Mouse (Mus musculus): Measurements from ENCODE around the gene Gm49333.

The Gm49333 gene

DNA sequence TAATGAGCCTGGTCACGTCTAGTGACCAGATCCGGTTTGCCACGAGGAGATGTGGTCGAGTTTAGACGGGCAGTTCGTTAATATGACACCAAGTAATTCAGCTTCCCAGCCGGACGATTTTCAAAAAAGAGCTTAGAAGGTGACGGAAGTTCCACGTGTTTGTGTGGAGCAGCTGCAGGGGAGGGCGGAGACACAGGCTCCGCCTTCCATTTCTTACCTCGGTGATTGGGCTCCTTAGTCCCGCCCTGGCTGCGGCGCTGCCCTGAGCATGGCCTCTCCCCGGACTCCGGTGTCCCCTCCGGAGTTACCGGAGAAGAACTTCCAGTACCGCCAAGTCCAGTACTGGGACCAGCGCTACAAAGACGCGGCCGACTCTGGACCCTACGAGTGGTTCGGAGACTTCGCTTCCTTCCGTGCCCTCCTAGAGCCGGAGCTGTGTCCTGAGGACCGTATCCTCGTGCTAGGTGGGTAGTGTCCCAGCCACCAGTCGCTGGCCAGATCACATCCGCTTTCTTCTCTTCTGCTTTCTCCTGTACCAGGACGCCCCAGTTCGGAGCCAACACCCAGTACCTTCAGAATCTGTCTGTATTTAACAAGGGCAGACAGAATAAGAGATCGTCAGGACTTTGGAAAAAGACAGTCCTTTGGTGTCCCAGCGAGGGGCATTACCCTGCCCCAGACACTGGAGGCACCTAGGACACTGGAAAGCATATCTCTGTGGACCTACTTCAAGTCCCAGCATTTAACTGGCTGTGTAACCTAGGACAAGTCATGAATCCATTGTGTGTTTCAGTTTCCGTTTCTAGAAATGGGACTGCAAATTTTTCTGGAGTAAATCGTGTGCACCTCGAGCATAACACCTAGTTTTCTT lies at the start of gene Gm49333, which contains the start of the genes Eef1akmt4 and Alg3:
Gene Gm49333 (plus strand): TSS at position 254 of the 871 bp plus-strand sequence.
Gene Eef1akmt4 (plus strand): TSS at position 237 of the 871 bp plus-strand sequence.
Gene Alg3 (minus strand): TSS at position 379 of the 871 bp plus-strand sequence.
- peak; percentile 97 for DNase-seq (ENCODE audit: low spot score)

DNA sequence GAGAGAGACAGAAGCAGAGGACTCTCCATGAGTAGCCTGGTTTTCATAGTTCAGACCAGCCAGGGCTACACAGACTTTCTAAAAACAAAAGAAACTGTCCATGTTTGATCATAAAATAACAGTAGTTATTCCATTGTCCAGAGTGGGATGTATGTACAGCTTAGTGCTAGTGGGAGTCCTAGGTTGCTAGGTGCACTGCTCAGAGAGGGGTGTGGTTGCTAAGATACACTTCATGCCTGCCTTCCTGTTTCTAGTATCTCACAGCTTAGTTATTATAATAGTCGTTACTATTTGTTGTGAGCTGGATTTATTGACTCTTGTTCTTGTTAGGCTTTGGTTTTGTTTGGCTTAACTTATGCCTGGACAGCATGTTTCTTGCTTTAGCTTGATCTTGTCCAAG lies 46.3 kb upstream of the Gm49333 start:
- DNase-seq (ENCODE audit: low spot score) = no peak

DNA sequence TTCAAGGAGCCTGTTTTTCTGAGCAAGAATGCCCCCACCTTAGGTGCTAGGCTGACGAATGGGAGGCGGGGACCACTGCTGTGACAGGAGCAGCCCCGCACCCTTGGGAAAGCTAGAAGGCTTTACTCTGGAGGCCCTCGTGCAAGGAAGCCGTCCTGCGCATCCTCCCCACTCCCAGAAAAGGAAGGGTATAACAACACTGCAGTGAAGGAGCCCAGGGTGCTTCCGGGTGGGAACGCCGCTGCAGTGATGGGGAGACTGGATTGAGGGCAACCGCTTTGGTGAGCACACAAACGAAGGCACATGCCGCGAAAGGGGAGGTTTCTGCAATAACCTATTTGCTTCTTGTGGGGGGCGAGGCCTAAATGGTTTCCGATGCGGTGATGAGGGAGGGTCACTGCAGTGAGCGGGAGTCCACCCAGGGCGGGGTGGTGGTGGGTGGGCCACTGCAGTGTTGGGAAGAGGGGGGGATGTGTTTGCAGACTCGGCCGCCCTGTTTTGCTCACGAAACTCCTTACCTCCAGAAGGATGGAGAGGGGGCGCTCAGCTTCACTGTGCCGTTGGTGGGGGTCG lies 22.0 kb upstream of the Gm49333 start, which contains the start of gene Vwa5b2:
Gene Vwa5b2 (plus strand): TSS at position 106 of the 573 bp plus-strand sequence.
- DNase-seq (ENCODE audit: low spot score) = no peak

DNA sequence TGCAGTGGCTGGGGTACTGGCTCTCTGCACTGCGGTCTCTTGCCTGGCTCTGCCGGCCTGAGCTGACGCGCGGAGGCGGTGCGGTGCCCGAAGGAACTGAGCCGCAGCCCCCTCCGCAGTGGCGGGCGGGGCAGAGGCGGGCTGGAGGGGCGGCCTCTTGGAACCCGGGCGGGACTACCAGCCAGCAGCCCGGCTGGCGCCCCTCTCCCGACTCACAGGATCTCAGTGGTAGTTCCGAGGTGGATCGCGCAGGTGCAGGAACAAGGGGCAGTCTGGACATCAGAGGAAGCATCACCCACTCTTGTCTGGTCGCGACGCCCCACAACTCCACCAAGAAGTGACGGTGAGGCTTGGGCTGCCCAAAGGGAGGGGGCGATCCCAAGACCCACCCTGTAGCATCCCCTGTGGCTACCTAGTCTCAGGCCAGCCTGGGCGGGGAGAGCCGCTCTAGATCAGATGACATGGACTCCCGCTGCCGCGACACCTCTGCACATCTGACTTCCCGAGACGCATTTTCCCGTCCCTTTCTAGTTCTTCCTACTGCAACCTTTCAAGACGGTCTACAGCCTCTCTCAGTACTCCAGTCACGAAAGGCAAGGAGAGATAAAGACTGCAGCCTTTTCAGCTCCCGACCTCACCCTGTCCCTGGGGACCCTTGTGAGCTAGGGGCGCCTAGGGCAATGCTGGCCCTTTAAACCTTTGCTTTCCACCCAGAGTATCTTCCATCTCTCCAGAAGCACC lies 21.3 kb upstream of the Gm49333 start:
- DNase-seq (ENCODE audit: low spot score) = no peak

DNA sequence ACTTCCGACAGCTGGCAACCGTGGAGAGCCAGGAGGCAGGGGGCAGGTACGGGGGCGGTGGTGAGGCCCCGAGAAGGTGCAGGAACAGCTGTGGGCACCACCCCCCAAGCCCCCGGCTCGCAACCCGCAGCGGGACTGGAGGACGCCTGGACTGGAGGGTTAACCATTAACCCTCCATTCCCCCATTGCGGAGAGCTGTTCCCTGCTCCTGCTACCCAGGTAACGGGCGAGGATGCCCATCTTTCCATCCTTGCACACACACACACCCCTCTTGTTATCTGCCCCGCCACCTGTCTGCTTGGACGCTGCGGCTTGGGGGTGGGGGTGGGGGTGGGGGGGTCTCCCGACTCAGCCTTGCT lies 20.8 kb upstream of the Gm49333 start:
- no peak for DNase-seq (ENCODE audit: low spot score)

DNA sequence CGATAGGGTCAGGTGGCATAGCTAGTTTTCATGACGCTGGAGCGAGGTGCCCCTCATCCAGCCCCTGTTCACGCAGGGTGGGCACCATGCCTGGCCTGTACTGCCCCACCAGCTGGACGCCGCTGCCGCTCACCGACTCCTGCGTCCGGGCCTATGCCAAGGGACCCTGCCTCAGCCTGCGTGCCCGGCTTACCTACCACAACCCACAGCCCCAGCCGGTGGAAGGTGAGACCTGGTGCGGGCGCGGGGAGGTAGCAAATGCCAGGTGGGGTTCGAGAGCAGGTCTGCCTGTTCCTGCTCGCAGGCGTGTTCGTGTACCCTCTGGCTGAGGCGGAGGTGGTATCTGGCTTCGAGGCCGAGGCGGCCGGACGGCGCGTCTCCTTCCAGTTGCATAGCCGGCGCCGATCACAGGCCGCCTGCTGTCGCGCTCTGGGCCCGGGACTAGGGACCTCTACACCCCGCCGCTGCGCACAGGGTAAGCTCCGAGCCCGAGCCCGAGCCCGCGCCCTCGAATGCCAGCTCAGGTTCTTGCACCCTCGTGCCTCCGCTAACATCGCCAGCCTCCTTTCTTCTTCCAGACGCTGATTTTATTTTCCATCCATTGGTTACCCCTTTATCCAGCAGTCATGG lies 20.2 kb upstream of the Gm49333 start:
- DNase-seq (ENCODE audit: low spot score) = no peak

DNA sequence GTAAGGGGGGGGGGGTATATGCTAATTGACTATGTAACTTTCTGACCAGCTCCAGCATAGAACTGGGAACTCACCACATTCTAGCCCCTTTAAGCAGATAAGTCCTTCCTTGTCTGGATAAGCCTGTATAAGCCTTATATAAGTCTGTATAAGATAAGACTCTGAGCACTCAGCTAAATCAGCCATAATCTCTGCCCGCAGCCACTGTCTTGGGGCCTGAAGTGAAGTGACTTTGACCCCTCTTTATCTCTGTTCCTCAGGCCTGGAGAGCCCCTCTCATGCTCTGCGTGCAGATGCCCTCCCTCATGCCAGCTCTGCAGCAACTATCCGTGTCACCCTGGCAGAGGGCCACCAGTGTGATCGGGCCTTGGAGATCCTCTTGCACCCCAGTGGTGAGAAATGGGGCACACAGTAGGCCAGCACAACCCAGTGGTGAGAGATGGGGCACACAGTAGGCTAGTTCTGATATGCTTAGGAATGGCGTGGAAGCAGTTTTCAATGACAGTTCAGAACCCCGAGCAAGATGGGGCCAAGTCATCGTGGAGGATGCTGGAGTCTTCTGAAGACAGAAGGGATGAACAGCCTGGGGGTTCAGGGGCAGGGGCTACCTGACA lies 16.2 kb upstream of the Gm49333 start:
- no peak for DNase-seq (ENCODE audit: low spot score)

DNA sequence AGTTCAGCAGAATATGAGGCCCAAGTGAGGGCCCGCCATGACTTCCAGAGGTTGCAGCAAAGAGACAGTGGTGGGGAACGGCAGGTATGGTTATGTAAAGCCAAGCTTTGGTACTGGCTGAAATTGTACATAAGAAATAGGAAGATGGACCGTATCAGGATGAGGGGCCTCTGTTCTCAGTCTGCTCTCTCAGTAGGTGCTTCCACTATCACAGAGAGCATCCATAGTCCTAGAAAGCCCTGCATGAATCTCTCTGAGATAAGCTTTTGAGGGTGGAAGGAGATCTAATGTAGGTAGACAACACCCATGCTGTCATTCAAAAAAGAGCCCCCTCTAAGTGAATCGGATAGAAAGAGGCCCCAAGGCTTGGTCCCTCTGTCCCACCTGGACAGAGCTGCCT lies 15.7 kb upstream of the Gm49333 start:
- no peak for DNase-seq (ENCODE audit: low spot score)

DNA sequence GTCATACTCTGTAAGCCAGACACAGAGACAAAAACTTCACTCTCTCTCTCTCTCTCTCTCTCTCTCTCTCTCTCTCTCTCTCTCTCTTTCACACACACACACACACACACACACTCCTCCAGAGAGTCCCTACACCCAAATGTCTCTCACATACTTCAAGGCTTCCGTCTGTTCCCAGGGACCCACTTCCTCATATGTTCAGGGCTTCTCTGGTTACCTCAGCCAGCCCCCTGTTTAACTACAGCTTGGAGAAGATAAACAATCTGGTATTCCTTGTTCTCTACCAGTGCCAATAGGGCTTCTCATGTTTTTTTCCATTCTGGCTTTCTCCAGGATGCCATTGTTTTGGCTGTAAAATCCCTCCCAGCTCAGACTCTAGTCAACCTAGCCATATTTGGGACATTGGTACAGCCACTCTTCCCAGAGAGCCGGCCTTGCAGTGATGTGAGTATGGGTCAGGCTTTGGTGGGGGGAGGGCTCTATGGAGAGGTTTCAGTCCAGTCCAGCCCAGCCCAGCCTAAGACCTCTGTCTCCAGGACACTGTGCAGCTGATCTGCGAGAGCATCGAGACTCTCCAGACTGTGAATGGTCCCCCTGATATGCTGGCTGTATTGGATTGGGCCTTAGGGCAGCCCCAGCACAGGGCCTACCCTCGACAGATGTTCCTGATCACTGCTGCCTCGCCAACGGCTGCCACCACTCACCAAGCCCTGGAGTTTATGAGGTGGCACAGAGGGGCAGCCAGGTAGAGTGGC lies 14.5 kb upstream of the Gm49333 start:
- no peak for DNase-seq (ENCODE audit: low spot score)

DNA sequence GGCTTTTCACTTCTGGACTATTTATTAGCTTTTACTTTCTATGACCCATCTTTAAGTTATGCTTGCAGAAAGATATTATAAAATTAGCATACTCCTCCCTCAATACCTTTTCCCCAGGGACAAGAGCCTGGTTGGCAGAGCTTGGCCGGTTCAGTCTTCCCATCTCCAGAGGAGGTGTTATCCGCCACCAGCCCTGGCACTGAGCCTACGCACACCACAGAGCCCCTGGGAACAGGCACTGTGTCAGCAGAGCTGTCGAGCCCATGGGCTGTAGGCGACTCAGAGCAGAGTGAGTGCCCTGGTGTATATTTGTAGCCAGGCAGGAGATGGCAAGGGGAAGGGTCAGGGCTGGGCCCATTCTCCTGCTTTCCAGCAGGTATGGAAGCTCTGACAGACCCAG lies 10.9 kb upstream of the Gm49333 start:
- no peak for DNase-seq (ENCODE audit: low spot score)

DNA sequence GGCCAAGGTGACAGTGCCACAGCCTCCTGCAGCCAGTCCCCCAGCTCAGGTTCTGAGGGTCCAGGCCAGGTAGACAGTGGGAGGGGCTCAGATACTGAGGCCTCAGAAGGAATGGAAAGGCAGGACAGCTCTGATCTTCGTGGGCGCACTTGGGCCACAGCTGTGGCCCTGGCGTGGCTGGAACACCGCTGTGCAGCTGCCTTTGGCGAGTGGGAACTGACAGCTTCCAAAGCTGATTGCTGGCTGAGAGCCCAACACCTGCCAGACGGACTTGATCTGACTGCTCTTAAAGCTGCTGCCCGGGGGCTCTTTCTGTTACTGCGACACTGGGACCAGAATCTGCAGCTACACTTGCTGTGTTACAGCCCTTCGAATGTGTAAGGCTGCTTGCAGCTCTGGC lies 6.7 kb upstream of the Gm49333 start:
- DNase-seq (ENCODE audit: low spot score) = no peak

DNA sequence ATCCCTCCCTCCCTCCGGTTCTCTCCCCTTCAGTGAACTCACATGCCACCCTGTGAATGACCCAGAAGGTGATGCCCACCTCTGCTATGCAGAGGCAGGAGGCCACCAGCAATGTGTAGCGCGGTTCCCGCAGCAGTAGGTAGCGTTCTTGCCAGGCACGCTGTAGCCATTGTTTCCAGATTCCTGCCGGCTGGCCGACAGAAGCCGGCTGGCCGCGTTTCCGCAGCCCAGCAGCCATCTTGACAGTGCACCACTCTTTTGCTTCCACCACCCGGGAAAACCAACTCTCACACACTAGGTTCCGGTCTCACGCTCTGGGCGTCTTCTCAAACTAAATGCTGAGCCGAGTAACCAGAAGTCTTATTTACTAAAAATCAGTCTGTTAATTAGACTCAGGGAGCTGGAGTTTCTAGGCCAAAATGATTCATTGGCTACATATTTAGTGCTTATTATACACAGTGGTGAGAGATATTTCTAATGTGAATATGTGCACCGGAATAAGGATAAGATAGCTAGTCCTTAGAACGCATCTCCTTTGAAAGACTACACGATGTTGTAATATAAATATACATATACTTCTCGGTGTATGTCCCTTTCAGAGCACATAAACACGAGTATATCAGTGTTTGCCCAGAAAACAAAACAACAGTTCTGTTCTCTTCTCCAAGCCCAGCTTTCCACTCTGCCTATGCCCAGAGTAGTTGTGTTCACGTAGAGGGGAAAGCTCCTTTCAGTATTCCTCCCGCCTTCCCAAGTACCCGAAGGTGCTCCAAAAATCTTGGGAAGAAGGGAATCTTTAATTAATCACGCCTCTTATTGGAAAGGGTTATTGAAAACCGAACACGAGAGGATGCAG lies 681 bp upstream of the Gm49333 start:
- DNase-seq (ENCODE audit: low spot score) = peak; percentile 90

DNA sequence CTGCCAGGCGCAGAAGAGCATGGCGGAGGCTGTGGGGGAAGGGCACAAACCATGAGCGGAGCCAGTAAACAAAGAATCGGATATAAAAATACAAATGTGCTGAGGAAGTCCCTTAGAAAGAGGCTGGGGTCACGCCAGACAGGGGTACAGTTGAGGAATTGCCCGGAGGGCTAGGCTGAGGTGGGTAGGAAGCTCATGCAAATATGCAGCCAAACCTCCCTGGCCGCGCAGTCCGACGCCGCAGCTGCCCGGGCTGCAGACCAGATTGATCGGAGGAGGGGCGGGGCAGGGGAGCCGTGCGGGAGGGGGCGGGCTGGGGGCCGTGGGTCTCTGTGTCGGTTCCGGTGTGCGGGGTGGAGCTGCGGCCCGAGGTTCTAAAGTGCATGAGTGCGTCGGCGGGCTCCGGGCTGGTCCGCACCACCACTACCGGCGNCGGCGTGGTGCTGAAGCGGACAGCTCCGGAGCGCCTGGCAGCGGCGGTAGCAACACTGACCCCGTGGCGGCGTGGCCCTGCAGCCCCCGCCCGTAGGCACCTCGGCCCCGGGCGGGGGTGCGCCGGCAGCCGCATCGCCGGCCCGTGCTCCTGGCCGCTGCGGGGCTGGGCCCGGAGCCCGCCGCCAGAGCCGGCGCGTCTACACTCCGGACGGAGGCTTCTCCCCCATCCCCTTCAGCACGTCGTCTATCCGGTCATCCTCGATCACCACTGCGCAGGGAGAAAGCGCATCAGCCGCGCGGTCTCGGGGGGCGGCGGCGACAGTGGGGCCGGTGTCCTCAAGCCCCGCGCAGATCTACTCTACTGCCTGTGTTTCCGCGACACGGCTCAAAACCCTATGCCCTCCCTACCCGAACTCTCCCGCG lies 8.4 kb downstream of the Gm49333 start:
- DNase-seq (ENCODE audit: low spot score) = no peak

DNA sequence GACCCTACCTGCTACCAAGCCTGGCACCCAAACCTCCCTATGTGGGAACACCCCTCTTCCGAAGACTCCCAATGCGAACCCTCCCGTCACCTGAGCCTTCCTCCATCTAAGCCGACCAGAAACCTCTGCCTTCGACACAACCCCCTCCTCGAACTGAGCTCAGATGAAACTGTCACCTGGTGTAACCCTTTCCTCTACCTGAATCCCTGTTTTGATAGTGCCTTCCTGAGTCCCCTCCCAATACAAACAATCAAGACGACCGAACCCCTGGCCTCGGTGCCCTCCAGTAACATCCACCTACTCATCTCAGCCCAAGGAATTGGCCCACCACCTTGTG lies 9.0 kb downstream of the Gm49333 start:
- no peak for DNase-seq (ENCODE audit: low spot score)

DNA sequence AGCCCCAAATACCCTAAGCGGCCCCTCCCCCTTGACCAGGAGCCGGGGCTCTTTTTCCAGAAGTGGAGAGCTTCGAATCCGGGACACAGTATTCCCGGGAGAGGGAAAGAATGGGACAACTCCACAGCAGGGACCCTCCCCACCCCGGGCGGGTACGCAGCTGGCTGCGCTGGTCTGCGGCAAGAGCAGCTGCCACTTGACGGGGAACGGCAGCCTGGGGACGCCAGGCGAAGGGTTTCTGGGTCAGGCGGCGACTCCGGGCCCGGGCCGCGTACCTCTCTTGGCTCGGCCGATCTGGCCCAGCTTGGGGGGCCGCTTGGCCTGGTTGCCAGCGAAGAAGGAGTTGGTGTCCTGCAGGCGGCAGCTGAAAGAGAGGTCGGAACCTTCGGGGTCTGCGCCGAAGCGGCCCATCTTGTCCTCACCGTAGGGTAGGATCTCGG lies 9.4 kb downstream of the Gm49333 start:
- DNase-seq (ENCODE audit: low spot score) = no peak

DNA sequence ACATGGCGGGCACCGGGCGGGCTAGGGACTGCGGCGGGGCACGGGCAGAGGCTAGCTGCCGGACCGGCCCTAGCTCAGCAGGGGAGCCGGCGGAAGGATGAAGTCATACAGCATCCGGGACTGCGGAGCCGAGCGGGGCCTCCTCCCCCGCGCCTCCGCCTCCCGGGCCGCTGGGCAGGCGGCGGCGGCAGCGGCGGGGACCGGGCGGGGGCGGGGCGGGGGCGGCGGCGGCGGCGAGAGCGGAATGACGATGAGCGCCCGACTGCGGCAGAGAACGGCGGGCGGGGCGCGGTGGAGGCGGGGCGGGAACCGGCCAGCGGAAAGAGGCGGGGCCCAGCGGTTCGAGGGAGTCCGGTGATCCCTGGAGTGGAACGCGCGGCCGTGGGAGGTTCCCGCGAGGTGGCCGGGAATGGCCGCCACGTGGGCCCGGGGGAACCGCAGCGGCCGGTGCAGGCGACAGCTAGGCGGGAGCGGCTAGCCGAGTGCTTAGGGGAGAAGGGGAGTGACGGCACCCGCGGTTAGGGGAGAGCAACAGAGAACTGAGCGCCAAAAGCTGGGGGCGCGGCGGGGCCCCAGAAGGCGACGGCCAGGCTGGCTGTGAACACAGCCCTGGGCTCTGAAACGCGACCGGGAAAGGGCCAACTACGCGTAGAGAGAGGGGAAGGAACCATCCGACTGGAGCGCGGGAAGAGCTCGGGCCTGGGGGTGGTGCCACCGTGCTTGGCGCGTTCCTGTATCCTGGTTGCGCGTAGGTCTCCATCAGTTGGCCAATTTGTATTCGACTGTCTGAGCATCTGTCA lies 10.0 kb downstream of the Gm49333 start, which contains the start of gene Camk2n2:
Gene Camk2n2 (minus strand): TSS at position 97 of the 800 bp plus-strand sequence.
- peak; percentile 66 for DNase-seq (ENCODE audit: low spot score)

DNA sequence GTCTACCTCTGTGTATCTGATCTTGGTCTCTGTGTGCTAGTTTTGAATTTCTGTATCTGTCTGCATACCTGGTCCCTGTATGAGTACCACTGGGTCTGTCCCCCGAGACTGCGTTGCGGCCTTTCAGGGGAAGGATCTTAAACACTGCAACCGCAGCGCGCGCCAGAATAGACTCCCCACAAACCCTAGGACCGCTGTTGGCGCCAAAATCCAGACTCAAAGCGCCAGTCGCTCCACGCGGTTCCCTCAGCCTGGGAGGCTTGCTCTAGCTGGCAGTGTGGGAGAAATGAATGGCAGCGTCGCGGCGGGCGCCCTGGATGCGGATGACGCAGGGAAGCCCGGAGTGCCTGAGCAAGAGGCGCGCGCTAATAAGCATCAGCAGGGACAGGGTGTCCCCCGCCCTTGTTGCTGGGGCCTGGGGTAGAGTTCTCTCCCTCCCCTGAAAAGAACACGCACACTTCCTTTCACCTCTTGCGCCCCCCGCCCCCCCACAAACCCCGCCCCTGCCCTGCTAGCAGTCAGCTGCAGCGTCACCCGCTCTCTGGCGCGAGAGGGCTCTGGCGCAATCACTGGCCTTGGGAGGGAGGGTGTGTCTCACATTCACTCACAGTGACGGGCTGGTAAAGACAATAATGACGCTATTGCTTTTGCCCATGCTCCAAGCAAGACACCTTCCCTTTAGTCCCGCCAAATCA lies 10.7 kb downstream of the Gm49333 start:
- DNase-seq (ENCODE audit: low spot score) = peak; percentile 85

DNA sequence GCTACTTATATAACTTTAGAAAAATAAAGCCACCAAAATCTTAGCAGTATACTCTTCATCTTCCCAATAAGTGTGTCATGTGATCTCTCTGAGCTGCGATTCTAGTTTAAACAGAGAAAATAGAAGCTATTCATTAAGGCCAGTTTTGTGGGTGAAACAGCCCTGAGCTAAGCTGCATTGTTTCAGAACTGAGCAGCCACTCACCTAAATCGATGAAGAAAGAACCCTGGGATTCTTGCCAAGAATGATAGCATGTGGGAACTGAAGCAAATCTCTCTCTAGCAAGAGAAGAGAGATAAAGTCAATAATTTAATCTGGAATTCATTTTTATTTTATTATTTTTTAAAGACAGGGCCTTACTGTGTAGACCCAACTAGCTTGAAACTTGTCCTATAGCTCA lies 11.8 kb downstream of the Gm49333 start:
- peak; percentile 52 for DNase-seq (ENCODE audit: low spot score)

Measured in adipocyte (in vitro differentiated cells).